Mouse (Mus musculus) liver, adult 2 months (tissue): ENCODE results near the gene Mllt10. TPM values are rescaled to one million over a fixed set of nuclear protein-coding genes. Genes with fewer than 3 reads are reported as not detected.

Source experiments
- DNase-seq: peaks from one replicate; pipeline ENCODE4 v3.0.0-alpha.2; 2011; ENCODE audit warnings: low read depth, low spot score; ENCODE audit errors: extremely low read depth
- H3K27ac ChIP-seq: fragments of 200-500 bp; replicated peaks from 2 replicates; pipeline ENCODE4 v1.5.1; 2012; ENCODE audit warnings: low read depth, mild to moderate bottlenecking, control low read depth, inconsistent platforms, low read length; ENCODE audit not compliant: insufficient read depth
- H3K27me3 ChIP-seq: fragments of 200-500 bp; 2 replicates; pipeline ENCODE4 v1.6.1; 2012; ENCODE audit warnings: mild to moderate bottlenecking, moderate library complexity, low read length, inconsistent platforms; ENCODE audit not compliant: control insufficient read depth, insufficient read depth
- H3K36me3 ChIP-seq: fragments of 200-500 bp; 2 replicates; pipeline ENCODE4 v1.6.1; 2012; ENCODE audit warnings: low read length, inconsistent platforms; ENCODE audit not compliant: control insufficient read depth, insufficient read depth
- H3K4me1 ChIP-seq: fragments of 200-500 bp; 2 replicates; pipeline ENCODE4 v1.6.1; 2011; ENCODE audit warnings: low read length; ENCODE audit not compliant: control insufficient read depth, insufficient read depth
- H3K4me3 ChIP-seq: fragments of 200-500 bp; 2 replicates; pipeline ENCODE4 v1.5.1; 2011; ENCODE audit warnings: low read depth, mild to moderate bottlenecking, control low read depth, low read length, moderate library complexity; ENCODE audit not compliant: insufficient read depth
- H3K79me2 ChIP-seq: fragments of 200-500 bp; 2 replicates; pipeline ENCODE4 v1.6.1; 2012; ENCODE audit warnings: inconsistent platforms, mild to moderate bottlenecking, low read length, moderate library complexity; ENCODE audit not compliant: control insufficient read depth, insufficient read depth
- H3K9ac ChIP-seq: fragments of 200-500 bp; 2 replicates; pipeline ENCODE4 v1.6.1; 2012; ENCODE audit warnings: low read depth, mild to moderate bottlenecking, control low read depth, inconsistent platforms, low read length
- CTCF ChIP-seq: fragments of 200-500 bp; IDR thresholded peaks from 2 replicates; pipeline ENCODE4 v1.5.1; 2011; ENCODE audit warnings: low read depth, low read length, control low read depth
- POLR2A ChIP-seq: fragments of 200-500 bp; IDR thresholded peaks from 2 replicates; pipeline ENCODE4 v1.6.1; 2011; ENCODE audit warnings: low read length, control low read depth; ENCODE audit not compliant: insufficient read depth; ENCODE audit errors: extremely low read depth
- WGBS: fragments of 180-500 bp; shearing (Covaris S2); methylation state at CpG from one replicate; pipeline ENCODE4 v1.1.7; 2018; 5-methylcytosine and 5-hydroxymethylcytosine counted together
- polyA plus RNA-seq: library from polyadenylated mRNA; depleted of rRNA; stranded (reverse); fragments of >200 nt; gene quantifications from 2 replicates; pipeline ENCODE4 v1.2.3, GENCODE M21; 2012
- total RNA-seq: library from RNA; depleted of rRNA; stranded (reverse); fragments of >200 nt; gene quantifications from 2 replicates; pipeline ENCODE4 v1.2.3, GENCODE M21; 2014

The Mllt10 gene
- total and polyA plus RNA-seq, 2 experiments = 16.7 to 18.0 TPM

DNA sequence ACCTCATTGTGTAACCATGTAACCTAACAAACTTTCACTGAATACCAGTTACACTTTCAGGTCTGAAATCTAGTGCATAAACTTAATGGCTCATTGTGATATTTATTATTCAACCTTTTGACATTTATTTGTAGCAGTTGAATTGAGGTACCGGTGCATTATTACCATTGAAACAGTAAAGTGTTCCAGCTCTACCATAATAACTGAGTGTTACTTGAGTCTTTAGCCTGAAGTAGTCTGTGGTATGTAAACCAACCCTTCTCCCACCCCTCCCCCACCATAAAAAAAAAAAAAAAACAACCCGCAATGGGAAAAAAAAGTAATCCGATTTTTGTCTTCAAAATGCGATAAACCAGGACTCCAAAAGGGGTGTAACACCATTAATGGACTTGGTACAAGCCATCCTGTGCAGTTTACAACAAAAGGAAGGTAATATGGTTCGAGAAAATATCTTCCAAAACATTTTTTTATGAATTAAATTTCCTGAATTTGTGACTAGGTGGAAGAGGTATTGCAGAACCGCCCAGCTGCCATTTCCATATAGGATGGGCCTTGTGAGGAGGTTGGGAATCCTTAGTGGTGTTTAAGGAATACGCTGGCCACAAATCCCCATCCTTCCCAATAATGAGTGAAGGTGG lies 9.8 kb upstream of the Mllt10 start:
- H3K27ac ChIP-seq = no peak overlapping the region
- H3K36me3 ChIP-seq = no peaks in the 10 kb centered on the region
- WGBS = 91% methylated on average over 7 of the region's 7 CpGs

DNA sequence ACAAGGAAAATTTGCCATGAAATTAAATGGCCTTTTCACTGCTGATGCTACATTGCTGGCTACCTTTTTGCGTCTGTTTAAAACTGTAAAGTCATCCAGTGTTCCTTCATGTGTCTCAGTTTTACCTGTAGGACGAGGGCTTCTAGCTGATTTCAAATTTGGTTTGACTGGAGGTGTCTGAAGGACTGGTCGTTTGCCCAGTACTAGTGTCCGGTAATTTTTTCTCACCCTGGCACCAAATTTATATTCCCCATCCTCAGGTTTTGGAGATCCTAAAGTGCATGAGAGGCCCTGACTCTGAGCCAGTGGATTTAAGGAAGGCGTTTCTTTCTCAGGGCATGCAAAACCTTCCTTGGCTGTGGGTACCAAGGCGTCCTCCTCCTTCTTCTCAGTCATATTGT lies 9.3 kb upstream of the Mllt10 start:
- H3K9ac ChIP-seq = no peak overlapping the region
- H3K79me2 ChIP-seq = no peaks in the 10 kb centered on the region
- 83% methylated on average over 6 of the region's 6 CpGs for WGBS
- H3K4me1 ChIP-seq = 0 out of 2 replicates have a peak, but pooled peaks cover 3% of the 10 kb centered on the region
- no peak overlapping the region for H3K4me3 ChIP-seq
- no peaks in the 10 kb centered on the region for H3K27me3 ChIP-seq
- no peak overlapping the region for H3K27ac ChIP-seq
- TF ChIP-seq CTCF = no peak
- no peak for TF ChIP-seq POLR2A
- no peak for DNase-seq
- H3K36me3 ChIP-seq = no peaks in the 10 kb centered on the region

More for the DNA sequence above, 9.8 kb upstream of the Mllt10 start:
- Histone ChIP-seq H3K9ac (no peak overlapping the region), H3K4me1 (0 out of 2 replicates have a peak, but pooled peaks cover 1% of the 10 kb centered on the region), H3K79me2 (no peaks in the 10 kb centered on the region), H3K4me3 (no peak overlapping the region), H3K27me3 (0 out of 2 replicates have a peak, but pooled peaks cover 2% of the 10 kb centered on the region)
- TF ChIP-seq POLR2A (no peak), CTCF (no peak)
- no peak for DNase-seq

DNA sequence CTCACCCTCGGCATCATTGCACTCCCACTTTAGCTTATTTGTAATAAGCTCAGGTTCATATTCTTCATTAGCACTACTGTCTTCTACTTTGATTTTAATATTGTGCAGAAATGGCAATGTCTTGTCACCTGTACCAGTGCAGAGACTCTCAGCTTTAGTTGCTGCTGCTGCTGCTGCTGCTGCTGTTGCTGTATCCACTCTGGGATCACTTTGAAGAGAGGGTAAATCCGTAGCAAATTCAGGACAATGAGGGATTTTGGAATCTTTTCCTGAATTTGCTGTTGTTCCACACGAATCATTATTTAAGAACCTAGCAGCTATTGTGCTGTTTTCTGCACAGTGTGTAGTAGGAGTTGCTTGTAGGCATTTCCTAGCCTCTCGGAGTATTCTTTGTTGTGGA lies 8.9 kb upstream of the Mllt10 start:
- DNase-seq = no peak
- H3K4me3 ChIP-seq = no peak overlapping the region
- H3K9ac ChIP-seq = no peak overlapping the region
- no peaks in the 10 kb centered on the region for H3K36me3 ChIP-seq
- TF ChIP-seq CTCF (no peak), POLR2A (no peak)
- no peaks in the 10 kb centered on the region for H3K79me2 ChIP-seq
- H3K4me1 ChIP-seq = 0 out of 2 replicates have a peak, but pooled peaks cover 3% of the 10 kb centered on the region
- no peak overlapping the region for H3K27ac ChIP-seq
- H3K27me3 ChIP-seq = no peaks in the 10 kb centered on the region
- WGBS = 64% methylated on average over 4 of the region's 4 CpGs

DNA sequence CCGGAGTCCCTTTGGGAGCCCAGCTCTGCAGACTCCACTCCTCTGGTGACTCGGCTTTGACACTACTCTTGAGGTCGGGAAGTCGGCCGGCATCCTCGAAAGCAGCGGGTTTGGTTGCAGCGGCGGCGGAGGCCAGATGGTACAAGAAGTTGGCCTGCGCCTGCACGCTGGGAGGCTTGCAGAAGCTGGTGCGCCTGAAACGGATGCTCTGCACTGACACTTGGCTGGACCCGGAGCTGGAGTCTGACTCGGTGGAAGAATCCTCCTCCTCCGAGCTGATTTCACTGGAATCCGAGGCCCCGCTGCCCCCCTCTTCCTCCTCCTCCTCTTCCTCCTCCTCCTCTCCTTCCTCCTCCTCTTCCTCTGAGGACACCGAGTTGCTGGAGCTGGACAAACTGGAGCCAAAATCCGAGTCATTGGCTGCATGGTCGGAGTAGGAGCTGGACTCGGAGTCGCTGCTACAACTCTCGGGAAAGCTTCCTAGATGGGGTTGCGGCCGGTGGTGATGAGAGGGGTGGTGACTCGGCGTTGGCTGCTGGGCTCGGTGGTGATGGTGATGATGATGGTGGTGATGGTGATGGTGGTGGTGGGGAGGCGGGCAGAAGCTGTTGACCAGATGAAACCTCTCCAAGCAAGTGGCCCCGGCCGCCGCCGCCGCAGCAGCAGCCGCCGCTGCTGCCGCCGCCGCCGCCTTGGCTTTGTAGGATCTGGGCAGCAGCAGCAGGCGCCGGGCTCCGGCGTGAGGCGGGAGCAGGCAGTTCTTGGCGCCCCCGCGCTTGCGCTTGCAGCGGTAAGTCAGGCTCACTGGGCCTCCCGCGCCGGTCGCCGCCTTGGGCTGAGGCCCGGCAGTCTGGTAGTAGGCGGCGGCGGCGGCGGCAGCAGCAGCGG lies 8.0 kb upstream of the Mllt10 start:
- Histone ChIP-seq H3K4me1 (0 out of 2 replicates have a peak, but pooled peaks cover 3% of the 10 kb centered on the region), H3K79me2 (no peaks in the 10 kb centered on the region), H3K27ac (peak overlapping the region; percentile 47), H3K27me3 (no peaks in the 10 kb centered on the region), H3K9ac (peak overlapping the region; percentile 89), H3K36me3 (no peaks in the 10 kb centered on the region), H3K4me3 (peak overlapping the region; percentile 62)
- 2% methylated on average over 64 of the region's 64 CpGs for WGBS
- TF ChIP-seq POLR2A (no peak), CTCF (no peak)
- peak; percentile 30 for DNase-seq

DNA sequence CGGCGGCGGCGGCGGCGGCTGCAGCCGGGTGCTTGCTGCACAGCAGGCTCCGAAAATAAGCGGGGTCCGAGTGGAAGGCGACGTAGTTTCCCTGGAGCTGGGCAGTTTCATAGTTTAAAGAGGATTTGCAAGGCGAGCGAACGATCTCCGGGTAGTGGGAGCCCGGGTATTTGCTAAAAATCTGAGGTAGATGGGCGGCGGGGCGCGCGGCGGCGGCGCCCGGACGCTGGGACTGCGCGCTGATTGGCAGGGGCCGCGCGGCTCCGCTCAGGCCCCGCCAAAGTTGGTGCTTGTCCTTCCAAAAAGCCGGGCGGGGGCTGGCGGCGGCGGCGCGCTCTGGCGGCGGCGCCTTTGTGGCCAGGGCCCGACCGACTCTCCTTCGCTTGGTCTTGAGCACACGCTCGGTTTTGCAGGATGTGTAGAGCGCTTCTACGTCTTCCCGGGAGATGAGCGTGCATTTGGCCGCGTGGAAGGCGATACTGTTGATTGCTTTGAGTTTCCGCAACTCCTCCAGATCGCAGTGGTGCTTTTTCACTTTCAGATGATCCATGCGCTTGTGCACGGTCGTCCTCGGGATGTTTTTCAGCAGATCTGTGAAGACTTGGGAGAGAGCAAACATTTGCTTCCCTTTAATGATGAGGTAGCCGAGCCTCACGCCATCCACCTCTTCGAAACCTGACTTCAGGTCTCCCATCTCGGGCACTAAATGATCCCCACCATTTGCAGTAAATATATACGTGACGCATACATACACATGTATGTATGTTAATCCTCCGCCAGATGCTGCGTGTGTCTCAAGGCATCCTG lies 7.2 kb upstream of the Mllt10 start:
- Histone ChIP-seq H3K9ac (peak overlapping the region; percentile 89), H3K4me3 (peak overlapping the region; percentile 62), H3K27ac (peak overlapping the region; percentile 47), H3K79me2 (no peaks in the 10 kb centered on the region), H3K4me1 (0 out of 2 replicates have a peak, but pooled peaks cover 3% of the 10 kb centered on the region), H3K27me3 (no peaks in the 10 kb centered on the region), H3K36me3 (no peaks in the 10 kb centered on the region)
- peak; percentile 44 for DNase-seq
- TF ChIP-seq POLR2A (no peak), CTCF (no peak)
- 1% methylated on average over 70 of the region's 70 CpGs for WGBS
